Mouse (Mus musculus): Measurements from ENCODE around the gene Mphosph9.
A peak's percentile ranks its signal among the peaks of the same experiment; 100 is the strongest.
"Not testable (repeated sequence)": the region's sequence is repeated elsewhere in the genome, so short reads cannot be mapped to it uniquely, and the experiment has no call there.

Gene Mphosph9

GRCm38 (mm10) chr5:124236180-124236579 is 91.6 kb downstream of the Mphosph9 start:
- DNase-seq (ENCODE audit: low read depth, low spot score), result no peak

GRCm38 (mm10) chr5:124234778-124235177 is 93.0 kb downstream of the Mphosph9 start:
- DNase-seq (ENCODE audit: low read depth, low spot score), result no peak

GRCm38 (mm10) chr5:124233874-124234661 is 93.7 kb downstream of the Mphosph9 start:
- no peak for DNase-seq (ENCODE audit: low read depth, low spot score)

- no peak for DNase-seq (ENCODE audit: low read depth, low spot score)
Observed at GRCm38 (mm10) chr5:124233144-124233465, 94.7 kb downstream of the Mphosph9 start.

- no peak for DNase-seq (ENCODE audit: low read depth, low spot score)
Observed at GRCm38 (mm10) chr5:124232360-124233143, 95.2 kb downstream of the Mphosph9 start.

GRCm38 (mm10) chr5:124230461-124230860 is 97.3 kb downstream of the Mphosph9 start:
- DNase-seq (ENCODE audit: low read depth, low spot score), result no peak

- no peak for DNase-seq (ENCODE audit: low read depth, low spot score)
Observed at GRCm38 (mm10) chr5:124227193-124227592, 100.6 kb downstream of the Mphosph9 start.

- DNase-seq (ENCODE audit: low read depth, low spot score), result no peak
Observed at GRCm38 (mm10) chr5:124226494-124226893, 101.3 kb downstream of the Mphosph9 start.

GRCm38 (mm10) chr5:124225891-124226290 is 101.9 kb downstream of the Mphosph9 start:
- DNase-seq (ENCODE audit: low read depth, low spot score), result no peak

GRCm38 (mm10) chr5:124224321-124225092 is 103.3 kb downstream of the Mphosph9 start:
- no peak for DNase-seq (ENCODE audit: low read depth, low spot score)

- DNase-seq (ENCODE audit: low read depth, low spot score), result no peak
Observed at GRCm38 (mm10) chr5:124223574-124223973, 104.2 kb downstream of the Mphosph9 start.

GRCm38 (mm10) chr5:124222696-124223095 is 105.1 kb downstream of the Mphosph9 start:
- DNase-seq (ENCODE audit: low read depth, low spot score), result peak; percentile 49

GRCm38 (mm10) chr5:124221736-124222040 is 106.1 kb downstream of the Mphosph9 start:
- DNase-seq (ENCODE audit: low read depth, low spot score), result no peak

- DNase-seq (ENCODE audit: low read depth, low spot score), result peak; percentile 91
Observed at GRCm38 (mm10) chr5:124221037-124221735, 106.6 kb downstream of the Mphosph9 start.

- no peak for DNase-seq (ENCODE audit: low read depth, low spot score)
Observed at GRCm38 (mm10) chr5:124220551-124220950, 107.2 kb downstream of the Mphosph9 start.

- DNase-seq (ENCODE audit: low read depth, low spot score), result no peak
Observed at GRCm38 (mm10) chr5:124219431-124219830, 108.3 kb downstream of the Mphosph9 start.

GRCm38 (mm10) chr5:124218986-124219385 is 108.8 kb downstream of the Mphosph9 start:
- no peak for DNase-seq (ENCODE audit: low read depth, low spot score)

GRCm38 (mm10) chr5:124217566-124218249 is 110.1 kb downstream of the Mphosph9 start:
- no peak for DNase-seq (ENCODE audit: low read depth, low spot score)

- not testable (repeated sequence) for DNase-seq (ENCODE audit: low read depth, low spot score)
Observed at GRCm38 (mm10) chr5:124217092-124217491, 110.7 kb downstream of the Mphosph9 start.

- no peak for DNase-seq (ENCODE audit: low read depth, low spot score)
Observed at GRCm38 (mm10) chr5:124216403-124216802, 111.4 kb downstream of the Mphosph9 start.

- DNase-seq (ENCODE audit: low read depth, low spot score), result no peak
Observed at GRCm38 (mm10) chr5:124215647-124216046, 112.1 kb downstream of the Mphosph9 start.

All from skeletal muscle tissue, adult 2 months (tissue).